Mouse (Mus musculus) liver, embryonic 11.5 days (tissue): Measurements from ENCODE around the gene Hs3st3a1. TPM values are rescaled to one million over a fixed set of nuclear protein-coding genes. Genes with fewer than 3 reads are reported as not detected.

Experiments used
- ATAC-seq: fragments of 200-750 bp; cut with Nextera tagmentation; replicated peaks from 2 replicates; pipeline ENCODE4 v1.8.0; 2017; ENCODE audit warnings: moderate number of reproducible peaks, mild to moderate bottlenecking, moderate TSS enrichment, moderate library complexity; ENCODE audit not compliant: low FRiP score
- DNase-seq: peaks from one replicate; pipeline ENCODE4 v3.0.0-alpha.2; 2017; ENCODE audit warnings: low spot score
- H3K27ac ChIP-seq: fragments of 300-500 bp; sonication (generic); 2 replicates; pipeline ENCODE4 v1.5.1; 2014; ENCODE audit warnings: mild to moderate bottlenecking, low read depth, low read length, control low read depth
- H3K27me3 ChIP-seq: fragments of 300-500 bp; sonication (generic); replicated peaks from 2 replicates; pipeline ENCODE4 v1.6.1; 2014; ENCODE audit warnings: low read length, mixed read lengths; ENCODE audit not compliant: control insufficient read depth, insufficient read depth
- H3K36me3 ChIP-seq: fragments of 300-500 bp; sonication (generic); 2 replicates; pipeline ENCODE4 v1.6.1; 2014; ENCODE audit warnings: mild to moderate bottlenecking, low read length, moderate library complexity, mixed read lengths; ENCODE audit not compliant: control insufficient read depth, insufficient read depth
- H3K4me1 ChIP-seq: fragments of 300-500 bp; sonication (generic); replicated peaks from 2 replicates; pipeline ENCODE4 v1.6.1; 2014; ENCODE audit warnings: low read length, mixed read lengths; ENCODE audit not compliant: control insufficient read depth, insufficient read depth
- H3K4me2 ChIP-seq: fragments of 300-500 bp; sonication (generic); 2 replicates; pipeline ENCODE4 v1.6.1; 2014; ENCODE audit warnings: mild to moderate bottlenecking, control low read depth, moderate library complexity
- H3K4me3 ChIP-seq: fragments of 300-500 bp; sonication (generic); 2 replicates; pipeline ENCODE4 v1.5.1; 2014; ENCODE audit warnings: low read depth, low read length, control low read depth
- H3K9ac ChIP-seq: fragments of 300-500 bp; sonication (generic); 2 replicates; pipeline ENCODE4 v1.6.1; 2014; ENCODE audit warnings: low read depth, low read length, control low read depth
- H3K9me3 ChIP-seq: fragments of 300-500 bp; sonication (generic); 2 replicates; pipeline ENCODE4 v1.6.1; 2016; ENCODE audit warnings: low read length, inconsistent platforms, mixed read lengths; ENCODE audit not compliant: control insufficient read depth
- WGBS: fragments of 180-500 bp; shearing (Covaris S2); extraction: QIAGEN DNeasy Blood & Tissue Kit; methylation state at CpG from one replicate; pipeline ENCODE4 v1.1.7; 2014; 5-methylcytosine and 5-hydroxymethylcytosine counted together
- polyA plus RNA-seq: library from polyadenylated mRNA; unstranded; fragments of >200 nt; fragmentation: Nextera tagmentation; extraction: Ambion mirVana; gene quantifications from 2 replicates; pipeline ENCODE4 v1.2.1, GENCODE M21; 2014

The Hs3st3a1 gene
- polyA plus RNA-seq, 1 experiment from 2014 or later: 1.9 TPM

DNA sequence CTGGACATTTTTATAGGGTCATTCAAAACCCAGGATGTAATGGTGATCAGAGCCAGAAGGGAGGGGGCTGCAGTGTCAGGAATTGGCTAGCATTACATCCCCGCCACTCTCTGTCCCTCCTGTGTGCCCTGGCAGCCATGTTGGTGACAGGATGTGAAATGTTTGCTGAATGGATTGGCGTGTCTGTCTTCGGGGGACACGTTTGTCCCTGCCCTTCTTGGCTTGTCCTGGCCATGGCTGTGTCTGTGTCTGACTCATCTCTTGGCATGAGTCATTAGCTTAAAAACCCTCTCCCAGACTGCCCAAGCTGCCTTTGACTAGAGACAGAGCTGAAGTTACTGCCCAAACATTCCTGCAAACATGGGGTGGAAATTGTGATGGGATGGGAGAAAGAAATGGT, 33.6 kb downstream of the Hs3st3a1 start:
- 69% methylated on average over 4 of the region's 4 CpGs for WGBS
- ATAC-seq: no peak
- Histone ChIP-seq H3K4me3 (no peak overlapping the region), H3K9ac (no peak overlapping the region), H3K9me3 (no peaks in the 10 kb centered on the region), H3K27ac (no peak overlapping the region), H3K4me2 (no peak overlapping the region), H3K27me3 (no peaks in the 10 kb centered on the region), H3K4me1 (no peaks in the 10 kb centered on the region; the same call in 1 of the 2 replicates), H3K36me3 (no peaks in the 10 kb centered on the region)
- DNase-seq: no peak

DNA sequence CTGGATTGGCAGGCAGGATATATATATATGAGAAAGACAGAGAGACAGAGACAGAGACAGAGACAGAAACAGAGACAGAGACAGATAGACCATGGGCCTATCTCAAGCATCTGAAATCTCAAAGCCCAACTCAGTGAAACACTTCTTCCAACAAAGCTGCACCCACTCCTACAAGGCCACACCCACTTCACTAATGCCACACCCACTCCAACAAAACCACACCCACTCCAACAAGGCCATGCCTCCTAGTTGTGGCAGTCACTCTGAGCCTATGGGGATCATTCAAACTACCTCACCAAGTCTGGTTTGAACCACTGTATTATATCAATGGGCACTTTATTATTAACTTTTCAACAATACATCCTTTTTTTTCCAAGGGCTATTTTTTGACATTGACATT, 35.6 kb downstream of the Hs3st3a1 start:
- no peak for DNase-seq
- H3K27me3 ChIP-seq: no peaks in the 10 kb centered on the region
- H3K9ac ChIP-seq: no peak overlapping the region
- no peak overlapping the region for H3K27ac ChIP-seq
- H3K4me2 ChIP-seq: no peak overlapping the region
- ATAC-seq: no peak
- no peaks in the 10 kb centered on the region for H3K9me3 ChIP-seq
- no peaks in the 10 kb centered on the region; the same call in 1 of the 2 replicates for H3K4me1 ChIP-seq
- H3K4me3 ChIP-seq: no peak overlapping the region
- no peaks in the 10 kb centered on the region for H3K36me3 ChIP-seq

DNA sequence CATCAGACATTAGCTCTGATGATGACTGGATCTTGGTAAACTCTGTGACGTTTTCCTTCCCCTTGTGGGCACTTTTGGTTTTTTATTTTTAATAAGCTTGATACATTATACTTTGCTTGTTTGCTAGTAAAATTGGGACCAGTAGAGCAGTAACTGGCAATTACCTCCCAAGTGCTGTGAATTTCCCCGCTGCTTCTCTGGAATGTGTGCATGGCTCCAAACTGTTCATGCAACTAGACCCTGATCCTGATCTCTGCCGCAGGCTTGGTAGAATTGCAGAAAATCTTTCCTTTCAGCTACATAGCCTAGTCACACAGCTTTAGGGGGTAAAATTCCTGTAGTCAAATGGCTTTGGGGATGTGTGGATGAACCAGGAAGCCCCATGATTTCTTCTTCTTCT, 38.5 kb downstream of the Hs3st3a1 start:
- Histone ChIP-seq H3K4me2 (no peak overlapping the region), H3K9me3 (no peaks in the 10 kb centered on the region), H3K4me3 (no peak overlapping the region), H3K4me1 (no peaks in the 10 kb centered on the region; the same call in 1 of the 2 replicates), H3K9ac (no peak overlapping the region), H3K27me3 (no peaks in the 10 kb centered on the region), H3K36me3 (no peaks in the 10 kb centered on the region), H3K27ac (no peak overlapping the region)
- DNase-seq: no peak
- WGBS: 69% methylated on average over 3 of the region's 3 CpGs
- no peak for ATAC-seq

- no peak overlapping the region for H3K9ac ChIP-seq
- no peak overlapping the region for H3K4me3 ChIP-seq
- WGBS: 67% methylated on average over 3 of the region's 3 CpGs
- ATAC-seq (no peak), DNase-seq (no peak)
- H3K9me3 ChIP-seq: no peaks in the 10 kb centered on the region
- no peak overlapping the region for H3K27ac ChIP-seq
- H3K4me1 ChIP-seq: no peaks in the 10 kb centered on the region
- no peaks in the 10 kb centered on the region for H3K36me3 ChIP-seq
- H3K27me3 ChIP-seq: no peaks in the 10 kb centered on the region
- no peak overlapping the region for H3K4me2 ChIP-seq
Measured at GRCm38 (mm10) chr11:64481445-64481844, 46.3 kb downstream of the Hs3st3a1 start.

DNA sequence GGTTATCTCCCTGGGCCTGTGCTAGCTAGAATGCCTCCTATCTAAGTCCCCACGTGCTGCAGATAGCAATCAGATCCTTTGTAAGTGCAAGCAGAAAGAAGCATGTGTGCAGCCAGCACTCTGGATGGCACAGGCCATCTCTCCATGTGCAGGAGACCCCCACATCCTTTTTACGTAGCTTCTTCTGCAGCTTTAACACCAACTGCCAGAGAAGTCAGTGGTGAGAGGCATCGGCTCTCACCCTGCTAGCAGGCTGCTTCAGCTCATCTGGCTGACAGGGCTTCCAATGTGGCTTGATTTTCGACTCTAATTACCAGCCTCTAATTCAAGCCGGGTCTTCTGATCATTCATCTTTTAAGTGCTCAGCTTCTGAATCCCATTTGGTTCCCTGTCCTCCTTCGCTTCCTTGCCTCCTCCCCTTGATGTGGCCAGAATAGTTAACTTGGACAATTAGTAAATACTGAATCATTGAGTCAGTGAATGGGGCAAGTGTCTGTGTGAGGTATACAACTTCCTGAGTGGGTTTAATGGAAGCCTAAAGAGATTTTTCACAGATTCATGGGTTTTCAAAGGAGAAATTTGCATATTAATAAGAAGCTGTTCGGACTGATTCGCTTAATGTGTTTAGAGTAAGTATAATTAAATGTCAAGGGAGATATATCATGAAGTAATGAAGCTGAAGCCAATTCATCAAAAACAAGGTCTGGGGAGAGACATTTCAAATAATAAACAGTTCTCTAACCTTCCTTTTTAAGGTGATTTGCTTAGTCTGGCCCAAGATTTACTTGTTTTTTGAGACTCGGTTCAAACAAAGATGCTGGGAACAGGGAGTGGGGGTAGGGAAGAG, 54.7 kb downstream of the Hs3st3a1 start:
- WGBS: 53% methylated on average over 9 of the region's 9 CpGs
- Histone ChIP-seq H3K4me3 (no peak overlapping the region), H3K4me1 (no peaks in the 10 kb centered on the region), H3K27ac (no peak overlapping the region), H3K27me3 (no peaks in the 10 kb centered on the region; the same call in 1 of the 2 replicates), H3K9ac (no peak overlapping the region), H3K4me2 (no peak overlapping the region), H3K36me3 (no peaks in the 10 kb centered on the region), H3K9me3 (no peaks in the 10 kb centered on the region)
- ATAC-seq (no peak), DNase-seq (no peak)

DNA sequence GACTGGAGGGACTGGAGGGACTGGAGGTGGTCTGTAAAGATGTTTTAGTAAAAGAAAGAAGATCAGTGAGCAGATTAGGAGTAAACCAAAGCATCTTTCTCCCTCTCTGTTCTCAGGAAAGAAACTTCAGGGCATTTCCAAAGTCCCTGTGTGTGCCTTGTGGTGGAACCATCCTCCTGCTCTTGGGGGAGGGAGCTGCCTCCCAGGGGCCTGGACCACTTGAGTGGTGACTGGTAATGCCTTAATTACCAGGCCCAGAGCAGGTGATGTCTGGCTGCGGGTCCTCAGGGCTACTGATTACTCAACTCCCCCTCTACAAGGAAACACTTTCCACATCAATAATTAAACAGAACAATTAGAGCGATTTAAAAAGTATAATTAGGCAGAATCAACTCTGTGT, 59.3 kb downstream of the Hs3st3a1 start:
- Histone ChIP-seq H3K4me3 (no peak overlapping the region), H3K4me1 (no peaks in the 10 kb centered on the region; the same call in 1 of the 2 replicates), H3K9me3 (no peaks in the 10 kb centered on the region), H3K27me3 (no peaks in the 10 kb centered on the region; the same call in 1 of the 2 replicates), H3K27ac (no peak overlapping the region), H3K36me3 (no peaks in the 10 kb centered on the region), H3K4me2 (no peak overlapping the region), H3K9ac (no peak overlapping the region)
- DNase-seq (no peak), ATAC-seq (no peak)
- WGBS: 78% methylated on average over 2 of the region's 2 CpGs

DNA sequence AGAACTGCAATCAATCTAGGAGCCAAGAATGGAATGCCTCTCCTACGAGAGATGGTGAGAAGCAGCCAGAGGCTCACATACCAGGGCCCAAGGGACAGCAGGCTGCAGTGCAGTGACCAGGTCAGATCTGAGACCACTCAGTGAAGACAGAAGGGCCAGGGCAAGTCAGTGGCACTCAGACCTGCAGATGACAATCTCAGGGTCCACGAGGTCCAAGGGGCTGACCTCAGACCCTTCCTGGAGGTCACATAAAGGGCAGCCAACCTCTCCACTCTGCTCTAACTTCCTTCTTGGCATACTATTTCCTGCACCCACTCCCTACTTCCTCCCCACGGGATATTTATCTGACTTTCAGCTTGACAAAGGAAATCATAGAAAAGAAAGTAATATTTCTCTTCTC, 60.8 kb downstream of the Hs3st3a1 start:
- no peaks in the 10 kb centered on the region for H3K27me3 ChIP-seq
- no peak for DNase-seq
- no peaks in the 10 kb centered on the region for H3K9me3 ChIP-seq
- WGBS: 18% methylated on average over 3 of the region's 3 CpGs
- H3K9ac ChIP-seq: no peak overlapping the region
- no peaks in the 10 kb centered on the region; the same call in 1 of the 2 replicates for H3K4me1 ChIP-seq
- ATAC-seq: no peak
- H3K4me3 ChIP-seq: no peak overlapping the region
- H3K36me3 ChIP-seq: no peaks in the 10 kb centered on the region
- H3K4me2 ChIP-seq: no peak overlapping the region
- H3K27ac ChIP-seq: no peak overlapping the region

DNA sequence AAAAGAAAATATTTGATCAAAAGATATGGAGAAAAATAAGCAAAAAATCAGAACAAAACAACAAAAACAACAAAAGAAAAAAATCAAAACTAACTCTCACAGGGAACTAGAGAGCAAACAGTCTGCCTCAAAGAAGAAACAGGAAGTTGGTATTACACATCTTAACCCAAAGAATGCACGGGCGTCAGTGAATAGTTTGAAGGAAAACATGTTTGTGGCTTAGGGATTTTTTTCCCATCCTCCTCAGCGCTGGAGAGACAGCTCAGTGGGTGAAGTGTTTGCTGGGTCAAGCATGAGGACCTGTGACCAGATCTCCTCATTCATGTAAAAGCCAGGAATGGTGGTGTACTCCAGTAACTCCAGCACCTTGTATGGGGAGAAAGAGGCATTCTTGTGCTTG, 61.5 kb downstream of the Hs3st3a1 start:
- 36% methylated on average over 3 of the region's 3 CpGs for WGBS
- Histone ChIP-seq H3K9me3 (no peaks in the 10 kb centered on the region), H3K27me3 (no peaks in the 10 kb centered on the region), H3K27ac (no peak overlapping the region), H3K9ac (no peak overlapping the region), H3K4me2 (no peak overlapping the region), H3K36me3 (no peaks in the 10 kb centered on the region), H3K4me1 (no peaks in the 10 kb centered on the region; the same call in 1 of the 2 replicates), H3K4me3 (no peak overlapping the region)
- DNase-seq: no peak
- ATAC-seq: no peak

GRCm38 (mm10) chr11:64500536-64501112, 65.5 kb downstream of the Hs3st3a1 start:
- H3K4me2 ChIP-seq: no peak overlapping the region
- no peaks in the 10 kb centered on the region for H3K27me3 ChIP-seq
- H3K36me3 ChIP-seq: no peaks in the 10 kb centered on the region
- no peak overlapping the region for H3K4me3 ChIP-seq
- no peak for ATAC-seq
- DNase-seq: no peak
- H3K27ac ChIP-seq: no peak overlapping the region
- no peaks in the 10 kb centered on the region for H3K9me3 ChIP-seq
- no peak overlapping the region for H3K9ac ChIP-seq
- 87% methylated on average over 5 of the region's 5 CpGs for WGBS
- no peaks in the 10 kb centered on the region; the same call in 1 of the 2 replicates for H3K4me1 ChIP-seq
